Mouse (Mus musculus): Measurements from ENCODE around the gene Cables2. TPM values are rescaled to one million over a fixed set of nuclear protein-coding genes. Genes with fewer than 3 reads are reported as not detected.
A peak's percentile ranks its signal among the peaks of the same experiment; 100 is the strongest.

The Cables2 gene
- polyA plus RNA-seq, 1 experiment from 2014 or later, result 37.5 TPM

DNA sequence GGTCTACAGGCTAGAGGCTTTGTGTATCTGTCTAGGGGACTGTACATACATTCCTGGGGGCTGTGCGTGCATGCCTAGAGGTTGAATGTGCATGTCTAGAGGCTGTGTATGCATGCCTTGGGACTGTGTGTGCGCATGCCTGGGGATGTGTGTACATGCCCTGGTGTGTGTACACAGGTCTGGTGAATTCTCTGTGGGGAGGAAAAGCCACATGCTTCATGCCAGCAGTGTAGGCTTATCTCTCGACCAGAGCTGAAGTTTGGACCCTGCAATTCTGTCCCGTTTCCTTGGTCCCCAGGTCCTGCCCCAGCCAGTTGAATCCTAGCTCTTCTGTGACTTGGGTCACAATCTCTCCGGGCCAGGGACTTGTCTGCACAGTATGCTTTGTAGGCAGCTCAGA, 18.3 kb upstream of the Cables2 start:
- no peaks in the 10 kb centered on the region for H3K4me1 ChIP-seq (ENCODE audit: control insufficient read depth, insufficient read depth, low read length)
- H3K4me3 ChIP-seq (replicated peaks; ENCODE audit: low read depth, low read length), result no peak overlapping the region
- no peaks in the 10 kb centered on the region for H3K9me3 ChIP-seq (ENCODE audit: control insufficient read depth, low read length)
- WGBS, result 86% methylated on average over 5 of the region's 5 CpGs
- DNase-seq (no peak), ATAC-seq (ENCODE audit: low FRiP score, low TSS enrichment) (no peak)
- no peak overlapping the region for H3K4me2 ChIP-seq (ENCODE audit: low read length)
- H3K27ac ChIP-seq (replicated peaks; ENCODE audit: low read depth, low read length), result no peak overlapping the region
- no peaks in the 10 kb centered on the region for H3K36me3 ChIP-seq (ENCODE audit: control insufficient read depth, insufficient read depth, low read length)
- H3K9ac ChIP-seq (replicated peaks; ENCODE audit: low read length), result no peak overlapping the region
- H3K27me3 ChIP-seq (ENCODE audit: control insufficient read depth, insufficient read depth, low read length), result no peaks in the 10 kb centered on the region

- H3K9ac ChIP-seq (replicated peaks; ENCODE audit: low read length), result no peak overlapping the region
- no peak overlapping the region for H3K4me3 ChIP-seq (replicated peaks; ENCODE audit: low read depth, low read length)
- 72% methylated on average over 6 of the region's 6 CpGs for whole genome bisulfite sequencing
- no peaks in the 10 kb centered on the region for H3K27me3 ChIP-seq (ENCODE audit: control insufficient read depth, insufficient read depth, low read length)
- no peak overlapping the region for H3K4me2 ChIP-seq (ENCODE audit: low read length)
- no peak for DNase-seq
- no peak overlapping the region for H3K27ac ChIP-seq (replicated peaks; ENCODE audit: low read depth, low read length)
- no peak for ATAC-seq (ENCODE audit: low FRiP score, low TSS enrichment)
- H3K36me3 ChIP-seq (ENCODE audit: control insufficient read depth, insufficient read depth, low read length), result no peaks in the 10 kb centered on the region
- H3K4me1 ChIP-seq (ENCODE audit: control insufficient read depth, insufficient read depth, low read length), result no peaks in the 10 kb centered on the region
- H3K9me3 ChIP-seq (ENCODE audit: control insufficient read depth, low read length), result no peaks in the 10 kb centered on the region
These were observed 17.2 kb upstream of the Cables2 start for GRCm38 (mm10) chr2:180290503-180290902.

GRCm38 (mm10) chr2:180289440-180290108, 16.3 kb upstream of the Cables2 start, which contains the start of gene Rbbp8nl:
Gene Rbbp8nl, minus strand, starts transcription at chr2:180289879.
- Histone ChIP-seq H3K9ac (replicated peaks; ENCODE audit: low read length) (no peak within 1 kb of the TSS), H3K9me3 (ENCODE audit: control insufficient read depth, low read length) (no peaks in the 10 kb centered on the region), H3K4me2 (ENCODE audit: low read length) (no peak within 1 kb of the TSS), H3K36me3 (ENCODE audit: control insufficient read depth, insufficient read depth, low read length) (no peaks in the 10 kb centered on the region), H3K27ac (replicated peaks; ENCODE audit: low read depth, low read length) (no peak within 1 kb of the TSS), H3K27me3 (ENCODE audit: control insufficient read depth, insufficient read depth, low read length) (no peaks in the 10 kb centered on the region), H3K4me1 (ENCODE audit: control insufficient read depth, insufficient read depth, low read length) (no peaks in the 10 kb centered on the region), H3K4me3 (replicated peaks; ENCODE audit: low read depth, low read length) (no peak within 1 kb of the TSS)
- ATAC-seq (ENCODE audit: low FRiP score, low TSS enrichment) (no peak), DNase-seq (no peak)
- WGBS, result 40% methylated on average over 16 of the region's 16 CpGs

GRCm38 (mm10) chr2:180288966-180289365, 15.7 kb upstream of the Cables2 start:
- no peaks in the 10 kb centered on the region for H3K9me3 ChIP-seq (ENCODE audit: control insufficient read depth, low read length)

DNA sequence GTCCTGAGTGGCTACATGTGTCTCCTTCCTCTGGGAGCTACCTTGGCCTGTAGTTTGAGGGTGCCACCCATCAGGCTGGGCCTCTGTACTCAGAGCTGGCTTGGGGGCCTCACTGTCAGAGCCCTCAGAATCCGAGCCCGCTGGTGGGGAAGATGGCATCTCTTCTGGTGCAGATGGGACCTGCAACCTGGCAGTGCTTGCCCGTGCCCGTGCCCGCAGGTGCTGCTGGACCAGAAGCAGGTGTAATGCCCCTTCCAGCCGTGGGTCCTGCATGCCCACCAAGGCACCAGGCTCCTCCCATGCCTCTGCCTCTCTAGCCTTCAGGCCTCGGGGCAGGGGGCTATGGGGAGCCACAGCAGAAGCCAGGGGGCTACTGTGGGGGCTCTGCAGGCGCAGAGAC, 6.0 kb upstream of the Cables2 start:
- no peaks in the 10 kb centered on the region for H3K4me1 ChIP-seq (ENCODE audit: control insufficient read depth, insufficient read depth, low read length)
- no peak overlapping the region for H3K4me2 ChIP-seq (ENCODE audit: low read length)
- no peak overlapping the region for H3K4me3 ChIP-seq (replicated peaks; ENCODE audit: low read depth, low read length)
- H3K9ac ChIP-seq (replicated peaks; ENCODE audit: low read length), result no peak overlapping the region
- 79% methylated on average over 8 of the region's 8 CpGs for WGBS
- H3K36me3 ChIP-seq (ENCODE audit: control insufficient read depth, insufficient read depth, low read length), result no peaks in the 10 kb centered on the region
- H3K27me3 ChIP-seq (ENCODE audit: control insufficient read depth, insufficient read depth, low read length), result no peaks in the 10 kb centered on the region
- DNase-seq (no peak), ATAC-seq (ENCODE audit: low FRiP score, low TSS enrichment) (no peak)
- H3K27ac ChIP-seq (replicated peaks; ENCODE audit: low read depth, low read length), result no peak overlapping the region
- H3K9me3 ChIP-seq (ENCODE audit: control insufficient read depth, low read length), result no peaks in the 10 kb centered on the region

More at GRCm38 (mm10) chr2:180288966-180289365, 15.7 kb upstream of the Cables2 start:
- WGBS, result 61% methylated on average over 11 of the region's 11 CpGs
- Histone ChIP-seq H3K4me1 (ENCODE audit: control insufficient read depth, insufficient read depth, low read length) (no peaks in the 10 kb centered on the region), H3K27ac (replicated peaks; ENCODE audit: low read depth, low read length) (no peak overlapping the region), H3K4me3 (replicated peaks; ENCODE audit: low read depth, low read length) (no peak overlapping the region), H3K4me2 (ENCODE audit: low read length) (no peak overlapping the region), H3K9ac (replicated peaks; ENCODE audit: low read length) (no peak overlapping the region), H3K27me3 (ENCODE audit: control insufficient read depth, insufficient read depth, low read length) (no peaks in the 10 kb centered on the region), H3K36me3 (ENCODE audit: control insufficient read depth, insufficient read depth, low read length) (no peaks in the 10 kb centered on the region)
- DNase-seq (no peak), ATAC-seq (ENCODE audit: low FRiP score, low TSS enrichment) (no peak)

- Histone ChIP-seq H3K9me3 (ENCODE audit: control insufficient read depth, low read length) (no peaks in the 10 kb centered on the region), H3K27me3 (ENCODE audit: control insufficient read depth, insufficient read depth, low read length) (no peaks in the 10 kb centered on the region), H3K4me1 (ENCODE audit: control insufficient read depth, insufficient read depth, low read length) (no peaks in the 10 kb centered on the region; the same call in 1 of the 2 replicates), H3K4me2 (ENCODE audit: low read length) (no peak overlapping the region), H3K9ac (replicated peaks; ENCODE audit: low read length) (no peak overlapping the region), H3K36me3 (ENCODE audit: control insufficient read depth, insufficient read depth, low read length) (no peaks in the 10 kb centered on the region), H3K27ac (replicated peaks; ENCODE audit: low read depth, low read length) (no peak overlapping the region), H3K4me3 (replicated peaks; ENCODE audit: low read depth, low read length) (no peak overlapping the region)
- no peak for DNase-seq
- ATAC-seq (ENCODE audit: low FRiP score, low TSS enrichment), result no peak
- WGBS, result 76% methylated on average over 8 of the region's 8 CpGs
These were observed 4.6 kb upstream of the Cables2 start for GRCm38 (mm10) chr2:180277773-180278320.

DNA sequence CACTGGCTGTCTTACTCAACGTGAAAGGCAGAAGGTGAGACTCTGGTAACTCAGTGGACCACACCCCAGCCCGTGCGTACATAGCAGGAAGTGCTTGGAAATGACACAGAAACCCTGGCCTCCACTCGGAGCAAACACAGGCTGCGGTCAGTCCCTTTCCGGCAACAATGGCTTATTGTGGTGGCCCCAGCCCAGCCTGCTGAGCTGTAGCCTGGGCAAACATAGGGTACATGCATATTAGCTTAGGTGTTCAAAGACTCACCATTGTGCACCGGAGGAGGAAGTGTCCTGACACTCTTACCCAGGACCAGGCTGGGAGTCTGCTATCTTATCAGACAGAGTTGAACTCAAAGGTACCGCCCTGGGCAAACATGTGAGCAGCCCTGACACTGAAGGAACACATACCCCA, 3.6 kb upstream of the Cables2 start:
- no peak for ATAC-seq (ENCODE audit: low FRiP score, low TSS enrichment)
- peaks cover 10% of the 10 kb centered on the region for H3K4me1 ChIP-seq (ENCODE audit: control insufficient read depth, insufficient read depth, low read length)
- H3K4me3 ChIP-seq (replicated peaks; ENCODE audit: low read depth, low read length), result no peak overlapping the region
- WGBS, result 75% methylated on average over 8 of the region's 8 CpGs
- no peaks in the 10 kb centered on the region for H3K36me3 ChIP-seq (ENCODE audit: control insufficient read depth, insufficient read depth, low read length)
- H3K27me3 ChIP-seq (ENCODE audit: control insufficient read depth, insufficient read depth, low read length), result no peaks in the 10 kb centered on the region
- H3K9me3 ChIP-seq (ENCODE audit: control insufficient read depth, low read length), result no peaks in the 10 kb centered on the region
- H3K27ac ChIP-seq (replicated peaks; ENCODE audit: low read depth, low read length), result no peak overlapping the region
- no peak overlapping the region for H3K4me2 ChIP-seq (ENCODE audit: low read length)
- H3K9ac ChIP-seq (replicated peaks; ENCODE audit: low read length), result no peak overlapping the region
- DNase-seq, result no peak

DNA sequence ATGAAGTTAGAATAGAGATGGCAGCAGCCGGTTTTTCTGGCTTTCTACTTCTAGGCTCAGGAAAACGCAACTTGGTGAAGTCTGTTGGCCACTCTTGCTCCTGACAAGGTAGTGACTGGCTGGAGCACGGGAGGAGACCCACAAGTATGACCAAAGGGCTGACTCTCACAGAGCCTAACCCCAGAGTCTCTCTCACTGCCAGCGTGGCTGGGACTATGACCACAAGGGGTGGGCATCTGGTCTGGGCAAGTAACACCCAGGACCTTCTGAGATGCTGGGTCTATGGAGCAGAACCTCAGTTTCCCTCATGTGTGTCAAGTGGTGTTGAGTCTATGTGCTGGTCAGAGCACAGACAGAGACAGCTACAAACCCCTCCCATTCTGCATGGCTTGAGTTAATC, 3.1 kb upstream of the Cables2 start:
- H3K4me1 ChIP-seq (ENCODE audit: control insufficient read depth, insufficient read depth, low read length), result peaks cover 14% of the 10 kb centered on the region
- H3K36me3 ChIP-seq (ENCODE audit: control insufficient read depth, insufficient read depth, low read length), result no peaks in the 10 kb centered on the region
- H3K4me3 ChIP-seq (replicated peaks; ENCODE audit: low read depth, low read length), result no peak overlapping the region
- no peaks in the 10 kb centered on the region for H3K9me3 ChIP-seq (ENCODE audit: control insufficient read depth, low read length)
- no peak overlapping the region for H3K4me2 ChIP-seq (ENCODE audit: low read length)
- WGBS, result 37% methylated on average over 4 of the region's 4 CpGs
- no peak overlapping the region for H3K27ac ChIP-seq (replicated peaks; ENCODE audit: low read depth, low read length)
- DNase-seq (no peak), ATAC-seq (ENCODE audit: low FRiP score, low TSS enrichment) (no peak)
- no peaks in the 10 kb centered on the region for H3K27me3 ChIP-seq (ENCODE audit: control insufficient read depth, insufficient read depth, low read length)
- no peak overlapping the region for H3K9ac ChIP-seq (replicated peaks; ENCODE audit: low read length)

DNA sequence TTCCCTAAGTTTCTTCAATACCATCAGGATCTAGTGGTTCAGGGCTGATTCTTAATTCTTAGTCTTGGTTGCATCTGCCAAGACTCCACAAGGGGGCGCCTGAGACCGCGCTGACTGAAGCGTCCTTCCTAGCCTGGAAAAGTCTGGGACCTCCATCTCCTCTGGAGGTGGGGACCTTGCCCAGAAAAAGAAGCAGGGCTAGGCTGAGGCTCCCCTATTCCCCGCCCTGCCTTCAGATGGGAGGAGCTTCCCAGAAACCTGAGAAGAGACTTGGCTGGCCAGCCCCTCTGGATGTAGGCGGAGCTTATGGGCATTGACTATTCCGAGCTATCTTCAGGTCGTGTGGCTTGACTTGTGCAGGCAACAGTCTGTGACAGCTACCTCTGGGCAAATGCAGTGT, 2.5 kb upstream of the Cables2 start:
- H3K36me3 ChIP-seq (ENCODE audit: control insufficient read depth, insufficient read depth, low read length), result no peaks in the 10 kb centered on the region
- H3K4me2 ChIP-seq (ENCODE audit: low read length), result 0 out of 2 replicates have a peak overlapping the region, but pooled peaks have one; percentile 19
- H3K4me3 ChIP-seq (replicated peaks; ENCODE audit: low read depth, low read length), result no peak overlapping the region
- ATAC-seq (ENCODE audit: low FRiP score, low TSS enrichment) (no peak), DNase-seq (peak; percentile 92)
- H3K9ac ChIP-seq (replicated peaks; ENCODE audit: low read length), result no peak overlapping the region
- H3K27ac ChIP-seq (replicated peaks; ENCODE audit: low read depth, low read length), result no peak overlapping the region
- H3K27me3 ChIP-seq (ENCODE audit: control insufficient read depth, insufficient read depth, low read length), result no peaks in the 10 kb centered on the region
- no peaks in the 10 kb centered on the region for H3K9me3 ChIP-seq (ENCODE audit: control insufficient read depth, low read length)
- under 1% methylated on average over 8 of the region's 8 CpGs for WGBS
- H3K4me1 ChIP-seq (ENCODE audit: control insufficient read depth, insufficient read depth, low read length), result peaks cover 14% of the 10 kb centered on the region
